Mouse (Mus musculus) limb, embryonic 10.5 days (tissue): ENCODE results near the gene Colec11. TPM values are rescaled to one million over a fixed set of nuclear protein-coding genes. Genes with fewer than 3 reads are reported as not detected.

Experiments used
- DNase-seq: peaks from one replicate; pipeline ENCODE4 v3.0.0-alpha.2; 2017; ENCODE audit warnings: low spot score
- H3K27ac ChIP-seq: fragments of 300-500 bp; sonication (generic); 2 replicates; pipeline ENCODE4 v1.5.1; 2016; ENCODE audit warnings: mild to moderate bottlenecking
- H3K27me3 ChIP-seq: fragments of 300-500 bp; sonication (generic); 2 replicates; pipeline ENCODE4 v1.6.1; 2016; ENCODE audit warnings: low read depth, mild to moderate bottlenecking; ENCODE audit not compliant: poor library complexity, severe bottlenecking
- H3K36me3 ChIP-seq: fragments of 300-500 bp; sonication (generic); 2 replicates; pipeline ENCODE4 v1.6.1; 2016; ENCODE audit warnings: mild to moderate bottlenecking, moderate library complexity
- H3K4me1 ChIP-seq: fragments of 300-500 bp; sonication (generic); 2 replicates; pipeline ENCODE4 v1.6.1; 2016
- H3K4me3 ChIP-seq: fragments of 300-500 bp; sonication (generic); 2 replicates; pipeline ENCODE4 v1.5.1; 2016; ENCODE audit warnings: mild to moderate bottlenecking, moderate library complexity
- H3K9me3 ChIP-seq: fragments of 300-500 bp; sonication (generic); replicated peaks from 2 replicates; pipeline ENCODE4 v1.6.1; 2016; ENCODE audit warnings: mild to moderate bottlenecking
- WGBS: fragments of 180-500 bp; shearing (Covaris S2); methylation state at CpG from one replicate; pipeline ENCODE4 v1.1.7; 2016; 5-methylcytosine and 5-hydroxymethylcytosine counted together
- polyA plus RNA-seq: library from polyadenylated mRNA; unstranded; fragments of >200 nt; fragmentation: Nextera tagmentation; extraction: Ambion mirVana; gene quantifications from 2 replicates; pipeline ENCODE4 v1.2.1, GENCODE M21; 2016

Gene Colec11
- 0.18 TPM in 1 of 2 replicates, not detected in the other for polyA plus RNA-seq

DNA sequence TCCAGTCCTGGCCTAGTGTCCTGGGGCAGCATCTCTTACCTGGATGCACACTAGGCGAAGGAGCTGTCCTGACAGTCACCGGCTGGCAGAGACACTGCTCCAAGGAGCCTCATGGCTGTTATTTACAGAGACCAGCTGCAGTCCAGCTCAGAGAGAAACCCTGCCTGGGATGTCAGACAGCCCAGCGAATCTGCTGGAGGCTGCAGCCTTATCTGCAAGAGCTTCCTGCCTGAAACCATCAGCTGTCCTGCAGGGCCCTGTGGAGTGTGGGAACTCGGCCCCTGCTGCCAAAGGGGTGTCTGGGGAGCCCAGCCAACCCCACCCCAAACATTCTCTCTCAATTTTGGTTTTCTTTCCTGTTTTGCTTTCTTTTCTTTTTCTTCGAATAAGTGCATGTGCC lies at the start of gene Colec11:
TSS of gene Colec11 (minus strand) at position 183 of the 400 bp plus-strand sequence.
- no peak within 1 kb of the TSS for H3K4me3 ChIP-seq
- H3K36me3 ChIP-seq, result peaks cover 4% of the 10 kb centered on the region
- H3K4me1 ChIP-seq, result no peaks in the 10 kb centered on the region
- no peaks in the 10 kb centered on the region for H3K27me3 ChIP-seq
- 58% methylated on average over 5 of the region's 5 CpGs for WGBS
- DNase-seq, result no peak
- H3K9me3 ChIP-seq, result no peaks in the 10 kb centered on the region
- H3K27ac ChIP-seq, result no peak within 1 kb of the TSS

GRCm38 (mm10) chr12:28667287-28667686 lies 44.1 kb upstream of the Colec11 start:
- no peaks in the 10 kb centered on the region for H3K27me3 ChIP-seq
- H3K9me3 ChIP-seq, result no peaks in the 10 kb centered on the region
- no peak overlapping the region for H3K4me3 ChIP-seq
- no peak overlapping the region for H3K27ac ChIP-seq
- H3K4me1 ChIP-seq, result 0 out of 2 replicates have a peak, but pooled peaks cover 5% of the 10 kb centered on the region
- 39% methylated on average over 8 of the region's 8 CpGs for WGBS
- no peak for DNase-seq
- H3K36me3 ChIP-seq, result no peaks in the 10 kb centered on the region

DNA sequence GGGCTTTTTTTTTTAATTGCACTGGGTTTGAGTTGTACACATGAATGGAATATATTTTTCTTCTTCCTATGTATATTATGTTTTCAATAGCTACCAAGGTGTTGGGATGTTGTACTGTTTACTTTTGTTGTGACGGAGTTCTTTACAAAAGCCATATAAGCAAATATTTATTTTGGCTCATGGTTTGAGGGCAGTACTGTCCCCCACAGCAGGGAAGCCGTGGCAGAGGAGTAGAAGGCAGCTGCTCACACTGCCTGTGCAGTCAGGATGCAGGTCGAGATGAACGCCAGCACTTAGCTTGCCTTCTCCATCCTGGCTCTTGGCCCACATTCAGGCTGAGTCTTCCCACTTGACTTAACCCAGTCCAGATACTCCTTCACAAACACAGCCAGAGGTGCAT lies 43.6 kb upstream of the Colec11 start:
- WGBS, result 80% methylated on average over 4 of the region's 4 CpGs
- H3K9me3 ChIP-seq, result no peaks in the 10 kb centered on the region
- H3K27me3 ChIP-seq, result no peaks in the 10 kb centered on the region
- no peak for DNase-seq
- H3K27ac ChIP-seq, result no peak overlapping the region
- H3K4me1 ChIP-seq, result 0 out of 2 replicates have a peak, but pooled peaks cover 5% of the 10 kb centered on the region
- H3K4me3 ChIP-seq, result no peak overlapping the region
- H3K36me3 ChIP-seq, result no peaks in the 10 kb centered on the region

- no peak for DNase-seq
- Histone ChIP-seq H3K27ac (no peak overlapping the region), H3K4me3 (no peak overlapping the region), H3K36me3 (peaks cover 37% of the 10 kb centered on the region), H3K4me1 (0 out of 2 replicates have a peak, but pooled peaks cover 5% of the 10 kb centered on the region), H3K9me3 (no peaks in the 10 kb centered on the region), H3K27me3 (no peaks in the 10 kb centered on the region)
- 86% methylated on average over 4 of the region's 4 CpGs for WGBS
Observed at GRCm38 (mm10) chr12:28662628-28663027, 39.5 kb upstream of the Colec11 start.

DNA sequence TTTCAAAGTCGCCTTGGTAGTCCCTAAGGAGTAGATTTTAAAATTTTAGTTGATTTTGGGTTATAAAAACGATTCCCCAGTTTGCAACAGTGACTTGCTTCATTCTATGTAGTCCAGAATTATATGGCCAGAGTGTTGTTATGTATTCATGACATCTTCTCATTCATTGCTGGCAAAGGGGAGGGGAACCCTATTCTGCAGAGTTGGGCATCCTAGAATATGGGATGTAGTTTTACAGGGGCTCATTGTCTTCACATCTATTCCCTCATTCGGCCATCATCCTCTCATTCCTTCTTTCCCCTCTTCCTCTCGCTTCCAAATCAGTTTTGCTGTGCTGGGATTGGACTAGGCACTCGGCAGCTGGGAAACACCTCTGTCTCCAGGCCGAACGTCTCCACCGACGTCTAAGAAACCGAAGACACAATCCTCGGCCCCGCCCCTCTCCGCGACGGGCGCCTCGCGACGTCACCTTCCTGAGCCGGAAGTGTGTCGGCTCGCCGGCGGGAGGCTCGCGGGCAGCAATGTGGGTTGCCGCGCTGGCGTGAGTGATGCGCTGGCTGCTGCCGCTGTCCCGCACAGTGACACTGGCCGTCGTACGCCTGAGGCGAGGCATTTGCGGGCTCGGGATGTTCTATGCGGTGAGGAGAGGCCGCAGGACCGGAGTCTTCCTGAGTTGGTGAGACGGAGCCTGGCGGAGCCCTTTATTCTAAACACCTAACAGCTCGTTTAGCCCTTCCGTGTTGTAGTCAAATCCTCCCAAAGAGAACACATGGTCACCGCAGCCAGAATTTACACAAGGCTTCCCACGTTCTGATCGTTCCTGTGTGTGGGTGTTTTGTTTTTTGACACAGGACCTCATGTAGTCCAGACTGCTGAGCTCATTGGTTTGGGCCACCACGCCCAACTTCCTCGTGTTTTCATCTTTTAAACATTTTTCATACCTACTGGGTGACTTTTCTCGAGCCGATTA lies 26.2 kb upstream of the Colec11 start, which contains the start of gene Rnaseh1:
TSS of gene Rnaseh1 (plus strand) at position 462 of the 970 bp plus-strand sequence.
- WGBS, result 2% methylated on average over 52 of the region's 52 CpGs
- peak within 1 kb of the TSS; percentile 85 for H3K27ac ChIP-seq

DNA sequence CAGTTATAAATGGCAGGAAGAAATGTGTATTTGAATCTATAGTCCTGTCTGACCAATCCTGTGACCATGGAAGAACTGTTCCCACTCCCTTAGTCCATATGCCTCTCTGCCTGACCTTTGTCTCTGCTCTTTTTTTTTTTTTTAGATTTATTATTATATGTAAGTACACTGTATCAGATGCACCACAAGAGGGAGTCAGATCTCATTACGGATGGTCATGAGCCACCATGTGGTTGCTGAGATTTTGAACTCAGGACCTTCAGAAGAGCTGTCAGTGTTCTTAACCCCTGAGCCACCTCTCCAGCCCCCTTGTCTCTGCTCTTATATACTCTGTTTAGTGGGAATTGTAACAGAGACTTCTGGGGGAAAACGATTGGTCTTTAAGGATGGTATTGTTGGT lies 15.6 kb upstream of the Colec11 start:
- peaks cover 5% of the 10 kb centered on the region; the same call in 1 of the 2 replicates for H3K27me3 ChIP-seq
- 80% methylated on average over 2 of the region's 2 CpGs for WGBS
- H3K4me3 ChIP-seq, result no peak overlapping the region
- H3K4me1 ChIP-seq, result peaks cover 7% of the 10 kb centered on the region
- H3K27ac ChIP-seq, result no peak overlapping the region
- H3K9me3 ChIP-seq, result no peaks in the 10 kb centered on the region
- H3K36me3 ChIP-seq, result peaks cover 11% of the 10 kb centered on the region
- no peak for DNase-seq

More for the DNA sequence above, 26.2 kb upstream of the Colec11 start, which contains the start of gene Rnaseh1:
- peak; percentile 92 for DNase-seq
- peaks cover 11% of the 10 kb centered on the region for H3K4me1 ChIP-seq
- H3K36me3 ChIP-seq, result peaks cover 23% of the 10 kb centered on the region
- H3K9me3 ChIP-seq, result no peaks in the 10 kb centered on the region
- peak within 1 kb of the TSS; percentile 82 for H3K4me3 ChIP-seq
- no peaks in the 10 kb centered on the region; the same call in 1 of the 2 replicates for H3K27me3 ChIP-seq

- peak overlapping the region; percentile 91 for H3K4me3 ChIP-seq
Observed at GRCm38 (mm10) chr12:28636543-28636942, 13.4 kb upstream of the Colec11 start.

DNA sequence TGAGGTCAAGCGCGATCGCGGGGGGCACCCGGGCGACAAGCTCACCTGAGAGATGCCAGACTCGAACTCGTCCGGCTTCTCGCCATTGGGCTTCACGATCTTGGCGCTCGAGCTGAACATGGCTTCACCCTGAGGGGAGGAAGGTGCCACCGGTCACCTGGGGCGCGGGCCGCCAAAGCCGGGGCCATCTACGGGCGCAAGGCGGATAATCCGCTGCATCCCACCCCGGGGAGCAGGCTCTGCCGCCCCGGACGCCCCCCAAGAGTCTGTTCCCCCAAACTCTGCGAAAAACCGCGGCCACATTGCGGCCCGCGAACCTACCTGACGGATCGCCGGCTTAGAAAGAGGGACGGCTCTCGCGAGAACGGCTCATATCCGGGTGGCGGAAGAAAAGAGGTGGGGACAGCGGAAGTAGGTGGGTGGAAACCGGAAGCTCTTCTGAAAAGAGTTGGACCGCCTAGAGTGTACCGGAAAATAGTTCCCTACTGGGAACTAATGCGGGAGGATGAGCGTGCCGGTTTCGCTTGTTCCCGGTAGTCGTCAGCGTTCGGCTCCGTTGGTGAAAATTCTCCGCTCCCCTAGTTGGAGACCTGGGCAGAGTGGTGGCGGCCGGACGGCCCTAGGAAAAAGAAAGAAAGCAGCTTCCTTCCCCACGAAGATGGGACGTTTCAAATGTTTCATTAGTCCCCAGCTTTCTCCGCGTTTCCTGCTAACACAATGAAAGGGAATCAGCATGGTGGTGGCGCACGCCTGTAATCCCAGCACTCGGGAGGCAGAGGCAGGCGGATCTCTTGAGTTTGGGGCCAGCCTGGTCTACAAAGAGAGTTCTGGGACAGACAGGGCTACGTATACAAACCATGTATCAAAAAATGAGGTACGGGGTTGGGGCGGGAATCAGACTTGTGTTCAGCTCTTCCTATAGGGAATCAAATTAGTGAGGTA lies 12.6 kb upstream of the Colec11 start, which contains the start of gene Rps7:
TSS of gene Rps7 (minus strand) at position 419 of the 942 bp plus-strand sequence.
- peak within 1 kb of the TSS; percentile 97 for H3K27ac ChIP-seq
- peaks cover 9% of the 10 kb centered on the region for H3K4me1 ChIP-seq

More at GRCm38 (mm10) chr12:28636543-28636942, 13.4 kb upstream of the Colec11 start:
- Histone ChIP-seq H3K27me3 (no peaks in the 10 kb centered on the region), H3K4me1 (peaks cover 9% of the 10 kb centered on the region), H3K9me3 (no peaks in the 10 kb centered on the region), H3K36me3 (peaks cover 33% of the 10 kb centered on the region), H3K27ac (peak overlapping the region; percentile 97; the same call in 1 of the 2 replicates)
- DNase-seq, result no peak
- 92% methylated on average over 6 of the region's 6 CpGs for WGBS

GRCm38 (mm10) chr12:28635058-28635534 lies 11.9 kb upstream of the Colec11 start:
- peak overlapping the region; percentile 97 for H3K27ac ChIP-seq

More for the DNA sequence above, 12.6 kb upstream of the Colec11 start, which contains the start of gene Rps7:
- peak within 1 kb of the TSS; percentile 91 for H3K4me3 ChIP-seq
- H3K9me3 ChIP-seq, result no peaks in the 10 kb centered on the region
- 6% methylated on average over 69 of the region's 69 CpGs for WGBS
- DNase-seq, result peak; percentile 94
- H3K27me3 ChIP-seq, result no peaks in the 10 kb centered on the region
- peaks cover 40% of the 10 kb centered on the region for H3K36me3 ChIP-seq

GRCm38 (mm10) chr12:28628436-28628835 lies 5.3 kb upstream of the Colec11 start:
- no peaks in the 10 kb centered on the region for H3K9me3 ChIP-seq
- H3K27ac ChIP-seq, result no peak overlapping the region
- no peak overlapping the region for H3K4me3 ChIP-seq
- 97% methylated on average over 2 of the region's 2 CpGs for WGBS
- no peaks in the 10 kb centered on the region for H3K27me3 ChIP-seq
- peaks cover 5% of the 10 kb centered on the region for H3K4me1 ChIP-seq
- H3K36me3 ChIP-seq, result peaks cover 56% of the 10 kb centered on the region
- DNase-seq, result no peak

More at GRCm38 (mm10) chr12:28635058-28635534, 11.9 kb upstream of the Colec11 start:
- 2% methylated on average over 23 of the region's 23 CpGs for WGBS
- H3K4me1 ChIP-seq, result peaks cover 11% of the 10 kb centered on the region
- H3K9me3 ChIP-seq, result no peaks in the 10 kb centered on the region
- no peaks in the 10 kb centered on the region for H3K27me3 ChIP-seq
- DNase-seq, result no peak
- peak overlapping the region; percentile 91 for H3K4me3 ChIP-seq
- H3K36me3 ChIP-seq, result peaks cover 47% of the 10 kb centered on the region

- H3K36me3 ChIP-seq, result peaks cover 43% of the 10 kb centered on the region
- no peak for DNase-seq
- H3K27me3 ChIP-seq, result no peaks in the 10 kb centered on the region
- no peak overlapping the region for H3K4me3 ChIP-seq
- 71% methylated on average over 4 of the region's 4 CpGs for WGBS
- H3K9me3 ChIP-seq, result no peaks in the 10 kb centered on the region
- H3K4me1 ChIP-seq, result peaks cover 3% of the 10 kb centered on the region; the same call in 1 of the 2 replicates
- no peak overlapping the region for H3K27ac ChIP-seq
Observed at GRCm38 (mm10) chr12:28627092-28627491, 3.9 kb upstream of the Colec11 start.

- WGBS, result 87% methylated on average over 7 of the region's 7 CpGs
Observed at GRCm38 (mm10) chr12:28625407-28625806, 2.2 kb upstream of the Colec11 start.

More at GRCm38 (mm10) chr12:28625407-28625806, 2.2 kb upstream of the Colec11 start:
- H3K4me1 ChIP-seq, result peaks cover 3% of the 10 kb centered on the region; the same call in 1 of the 2 replicates
- H3K4me3 ChIP-seq, result no peak overlapping the region
- no peak overlapping the region for H3K27ac ChIP-seq
- no peak for DNase-seq
- H3K36me3 ChIP-seq, result peaks cover 26% of the 10 kb centered on the region
- no peaks in the 10 kb centered on the region for H3K27me3 ChIP-seq
- no peaks in the 10 kb centered on the region for H3K9me3 ChIP-seq
